ENCODE assay signal across 14 mouse cellular contexts in the genomic region with DNA sequence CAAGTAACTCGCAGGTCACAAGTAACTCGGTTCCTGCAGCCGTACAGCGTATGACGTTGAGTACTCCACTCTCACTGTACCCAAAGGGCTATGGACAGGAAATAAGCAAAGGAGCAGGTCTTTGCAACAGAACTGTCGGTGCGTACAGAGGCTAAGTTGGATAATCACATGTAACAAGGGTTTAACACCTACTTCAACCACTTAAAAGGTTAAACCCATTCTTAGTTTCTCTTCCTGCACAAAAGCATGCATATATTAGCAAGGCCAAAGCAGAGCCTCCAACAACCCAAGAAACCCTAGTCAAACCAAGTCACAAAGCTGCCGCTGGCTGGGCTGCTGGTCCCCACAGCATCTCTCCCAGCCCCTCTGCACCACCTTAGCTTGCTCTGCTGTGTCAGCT. TPM values are rescaled to one million over a fixed set of nuclear protein-coding genes. Genes with fewer than 3 reads are reported as not detected.
A peak's percentile ranks its signal among the peaks of the same experiment; 100 is the strongest.
DNase-seq lines count a peak whose midpoint lies in the region; ATAC-seq and TF ChIP-seq lines count a peak whose summit lies in the region.
"Had no signal": no experiment of that assay in that cellular context is flagged by ENCODE, and none has a peak within 500 bp of the region (broad histone marks: within the 10 kb centered on the region; RNA-seq: fewer than 3 reads in every experiment).

No protein-coding gene starts in this region.

- TF ChIP-seq CTCF in forebrain, postnatal 0 days (IDR thresholded peaks at IDR 0.05; ENCODE audit: low read depth): no peak
- no peak for TF ChIP-seq CTCF in lung, postnatal 0 days (IDR thresholded peaks at IDR 0.05)

- no peak for ATAC-seq in forebrain, postnatal 0 days
- no peak for ATAC-seq in midbrain, embryonic 11.5 days (ENCODE audit: low FRiP score)
- ATAC-seq in lung, postnatal 0 days: no peak

- H3K27ac ChIP-seq in forebrain, embryonic 10.5 days: no peak overlapping the region
- H3K27ac ChIP-seq in forebrain, postnatal 0 days (ENCODE audit: low read depth, low read length): no peak overlapping the region
- no peak overlapping the region for H3K27ac ChIP-seq in midbrain, embryonic 11.5 days (ENCODE audit: low read depth, low read length)
- no peak overlapping the region for H3K27ac ChIP-seq in lung, postnatal 0 days (ENCODE audit: low read length)
- H3K27ac ChIP-seq: embryonic facial prominence, embryonic 15.5 days; heart, embryonic 15.5 days had no signal

- no peak overlapping the region for H3K4me2 ChIP-seq in forebrain, postnatal 0 days (ENCODE audit: low read depth)
- H3K4me2 ChIP-seq in midbrain, embryonic 11.5 days: 0 out of 2 replicates have a peak overlapping the region, but pooled peaks have one; percentile 15
- no peak overlapping the region for H3K4me2 ChIP-seq in lung, postnatal 0 days (replicated peaks; ENCODE audit: low read depth, low read length)

- H3K36me3 ChIP-seq in forebrain, embryonic 10.5 days (replicated peaks): peaks cover 52% of the 10 kb centered on the region
- peaks cover 24% of the 10 kb centered on the region for H3K36me3 ChIP-seq in forebrain, postnatal 0 days (ENCODE audit: insufficient read depth)
- 0 out of 2 replicates have a peak, but pooled peaks cover 2% of the 10 kb centered on the region for H3K36me3 ChIP-seq in midbrain, embryonic 11.5 days (ENCODE audit: control insufficient read depth, insufficient read depth, low read length)
- peaks cover 7% of the 10 kb centered on the region for H3K36me3 ChIP-seq in lung, postnatal 0 days (ENCODE audit: insufficient read depth, low read length)

- peak overlapping the region; percentile 96; the same call in 1 of the 2 replicates for H3K4me3 ChIP-seq in forebrain, embryonic 10.5 days
- H3K4me3 ChIP-seq in forebrain, postnatal 0 days (ENCODE audit: low read depth, low read length): no peak overlapping the region
- H3K4me3 ChIP-seq in midbrain, embryonic 11.5 days (ENCODE audit: low read depth, low read length): no peak overlapping the region
- no peak overlapping the region for H3K4me3 ChIP-seq in lung, postnatal 0 days (ENCODE audit: low read depth, low read length)
- H3K4me3 ChIP-seq: heart, embryonic 15.5 days had no signal

- H3K9ac ChIP-seq in forebrain, postnatal 0 days: no peak overlapping the region
- no peak overlapping the region for H3K9ac ChIP-seq in midbrain, embryonic 11.5 days (ENCODE audit: low read length)
- H3K9ac ChIP-seq in lung, postnatal 0 days (replicated peaks; ENCODE audit: low read depth): no peak overlapping the region
- H3K9ac ChIP-seq: embryonic facial prominence, embryonic 15.5 days had no signal

- H3K9me3 ChIP-seq in forebrain, embryonic 10.5 days: no peaks in the 10 kb centered on the region
- no peaks in the 10 kb centered on the region for H3K9me3 ChIP-seq in forebrain, postnatal 0 days (ENCODE audit: low read length)
- no peaks in the 10 kb centered on the region for H3K9me3 ChIP-seq in midbrain, embryonic 11.5 days (ENCODE audit: control insufficient read depth, low read length)
- H3K9me3 ChIP-seq in lung, postnatal 0 days (ENCODE audit: low read length): no peaks in the 10 kb centered on the region
- H3K9me3 ChIP-seq: embryonic facial prominence, embryonic 15.5 days; heart, embryonic 15.5 days had no signal

- DNase-seq in forebrain, embryonic 10.5 days (ENCODE audit: extremely low spot score, low spot score): no peak
- no peak for DNase-seq in forebrain, postnatal 0 days
- DNase-seq in spleen, postnatal 36 days (ENCODE audit: low spot score in 2 of 2): peak; percentile 22 to 26
- no peak for DNase-seq in spleen, postnatal 4 days (ENCODE audit: low spot score in 2 of 2)
- DNase-seq in midbrain, embryonic 11.5 days (ENCODE audit: low spot score, missing footprints): no peak
- DNase-seq in lung, postnatal 4 days: no peak
- no peak for DNase-seq in lung, postnatal 0 days (ENCODE audit: low spot score)
- DNase-seq in thymus, postnatal 36 days: no peak
- DNase-seq: adrenal gland, postnatal 25 days; cerebellum, adult 18-20 months; lung, adult 18-20 months had no signal

- peaks cover 22% of the 10 kb centered on the region for H3K4me1 ChIP-seq in forebrain, embryonic 10.5 days
- peaks cover 13% of the 10 kb centered on the region; the same call in 1 of the 2 replicates for H3K4me1 ChIP-seq in forebrain, postnatal 0 days (ENCODE audit: insufficient read depth)
- H3K4me1 ChIP-seq in midbrain, embryonic 11.5 days (ENCODE audit: control insufficient read depth, insufficient read depth, low read length): peaks cover 8% of the 10 kb centered on the region
- peaks cover 5% of the 10 kb centered on the region; the same call in 1 of the 2 replicates for H3K4me1 ChIP-seq in lung, postnatal 0 days (ENCODE audit: insufficient read depth, low read depth, low read length)

- 93% methylated on average over 8 of the region's 8 CpGs for WGBS in forebrain, embryonic 10.5 days
- WGBS in forebrain, postnatal 0 days: 90% methylated on average over 8 of the region's 8 CpGs
- 89% methylated on average over 8 of the region's 8 CpGs for WGBS in midbrain, embryonic 11.5 days
- 75% methylated on average over 8 of the region's 8 CpGs for WGBS in lung, postnatal 0 days

- peaks cover 3% of the 10 kb centered on the region; the same call in 1 of the 2 replicates for H3K27me3 ChIP-seq in forebrain, embryonic 10.5 days (ENCODE audit: poor library complexity, severe bottlenecking)
- H3K27me3 ChIP-seq in forebrain, postnatal 0 days (ENCODE audit: insufficient read depth, low read length): no peaks in the 10 kb centered on the region
- H3K27me3 ChIP-seq in midbrain, embryonic 11.5 days (ENCODE audit: control insufficient read depth, insufficient read depth, low read length): no peaks in the 10 kb centered on the region
- H3K27me3 ChIP-seq in lung, postnatal 0 days (replicated peaks; ENCODE audit: insufficient read depth, low read length): no peaks in the 10 kb centered on the region
- H3K27me3 ChIP-seq: embryonic facial prominence, embryonic 15.5 days; heart, embryonic 15.5 days had no signal

- TF ChIP-seq EP300 in lung, postnatal 0 days (IDR thresholded peaks at IDR 0.05): no peak

RNA-seq across cellular contexts. Expression of gene Unc119b, which starts 2.3 kb away (rescaled TPM):
- 75.4 and 77.6 TPM in 2 replicates for polyA plus RNA-seq in forebrain, embryonic 10.5 days (2016; fragmentation: Nextera tagmentation; extraction: Ambion mirVana)
- 24.7 and 27.2 TPM in 2 replicates for total RNA-seq in forebrain, postnatal 0 days (2014; rRNA removed)
- polyA plus RNA-seq in forebrain, postnatal 0 days (2015; fragmentation: Nextera tagmentation; extraction: Ambion mirVana): 17.4 and 20.3 TPM in 2 replicates
- polyA plus RNA-seq in midbrain, embryonic 11.5 days (2014; fragmentation: Nextera tagmentation; extraction: Ambion mirVana): 55.1 and 64.6 TPM in 2 replicates
- polyA plus RNA-seq in lung, postnatal 0 days (2015; fragmentation: Nextera tagmentation; extraction: Ambion mirVana): 21.8 and 24.8 TPM in 2 replicates

RNA-seq across cellular contexts. Expression of gene Acads, which starts 13.3 kb away (rescaled TPM):
- 59.9 and 66.9 TPM in 2 replicates for polyA plus RNA-seq in forebrain, embryonic 10.5 days (2016; fragmentation: Nextera tagmentation; extraction: Ambion mirVana)
- 11.8 and 13.9 TPM in 2 replicates for total RNA-seq in forebrain, postnatal 0 days (2014; rRNA removed)
- 12.1 and 12.5 TPM in 2 replicates for polyA plus RNA-seq in forebrain, postnatal 0 days (2015; fragmentation: Nextera tagmentation; extraction: Ambion mirVana)
- polyA plus RNA-seq in midbrain, embryonic 11.5 days (2014; fragmentation: Nextera tagmentation; extraction: Ambion mirVana): 21.6 and 23.5 TPM in 2 replicates
- 43.6 and 43.9 TPM in 2 replicates for polyA plus RNA-seq in lung, postnatal 0 days (2015; fragmentation: Nextera tagmentation; extraction: Ambion mirVana)

RNA-seq across cellular contexts. Expression of gene Mlec, which starts 25.5 kb away (rescaled TPM):
- 64.2 and 67.3 TPM in 2 replicates for polyA plus RNA-seq in forebrain, embryonic 10.5 days (2016; fragmentation: Nextera tagmentation; extraction: Ambion mirVana)
- total RNA-seq in forebrain, postnatal 0 days (2014; rRNA removed): 49.9 and 58.6 TPM in 2 replicates
- polyA plus RNA-seq in forebrain, postnatal 0 days (2015; fragmentation: Nextera tagmentation; extraction: Ambion mirVana): 8.4 and 15.7 TPM in 2 replicates
- polyA plus RNA-seq in midbrain, embryonic 11.5 days (2014; fragmentation: Nextera tagmentation; extraction: Ambion mirVana): 30.0 and 37.3 TPM in 2 replicates
- polyA plus RNA-seq in lung, postnatal 0 days (2015; fragmentation: Nextera tagmentation; extraction: Ambion mirVana): 15.0 and 17.5 TPM in 2 replicates

RNA-seq across cellular contexts. Expression of gene Gm10401, which starts 34.4 kb away (rescaled TPM):
- polyA plus RNA-seq in forebrain, embryonic 10.5 days (2016; fragmentation: Nextera tagmentation; extraction: Ambion mirVana): 18.3 and 22.9 TPM in 2 replicates
- total RNA-seq in forebrain, postnatal 0 days (2014; rRNA removed): not detected in 2 replicates
- 32.5 and 44.0 TPM in 2 replicates for polyA plus RNA-seq in forebrain, postnatal 0 days (2015; fragmentation: Nextera tagmentation; extraction: Ambion mirVana)
- polyA plus RNA-seq in midbrain, embryonic 11.5 days (2014; fragmentation: Nextera tagmentation; extraction: Ambion mirVana): 23.2 and 26.6 TPM in 2 replicates
- polyA plus RNA-seq in lung, postnatal 0 days (2015; fragmentation: Nextera tagmentation; extraction: Ambion mirVana): 32.4 and 32.5 TPM in 2 replicates
- total RNA-seq: adrenal gland, postnatal 25 days; gastrocnemius, adult 8-10 months had no signal

Comparison
In these comparisons a context has a peak if more than half of its experiments do, and no peak if none do; other contexts are left out.
1. DNase-seq: peak in spleen, postnatal 36 days (2 of 2); none in forebrain, embryonic 10.5 days (single experiment), forebrain, postnatal 0 days (single experiment), spleen, postnatal 4 days (0 of 2), midbrain, embryonic 11.5 days (single experiment), lung, postnatal 4 days (0 of 2), lung, postnatal 0 days (single experiment) and thymus, postnatal 36 days (0 of 2).